Mouse (Mus musculus) T-cell, adult 2 months (primary cell): ENCODE results near the gene Nmt1.
A peak's percentile ranks its signal among the peaks of the same experiment; 100 is the strongest.

Experiments
- DNase-seq: peaks from one replicate; pipeline ENCODE4 v3.0.0; 2022; ENCODE audit warnings: low spot score

Nmt1 gene

DNA sequence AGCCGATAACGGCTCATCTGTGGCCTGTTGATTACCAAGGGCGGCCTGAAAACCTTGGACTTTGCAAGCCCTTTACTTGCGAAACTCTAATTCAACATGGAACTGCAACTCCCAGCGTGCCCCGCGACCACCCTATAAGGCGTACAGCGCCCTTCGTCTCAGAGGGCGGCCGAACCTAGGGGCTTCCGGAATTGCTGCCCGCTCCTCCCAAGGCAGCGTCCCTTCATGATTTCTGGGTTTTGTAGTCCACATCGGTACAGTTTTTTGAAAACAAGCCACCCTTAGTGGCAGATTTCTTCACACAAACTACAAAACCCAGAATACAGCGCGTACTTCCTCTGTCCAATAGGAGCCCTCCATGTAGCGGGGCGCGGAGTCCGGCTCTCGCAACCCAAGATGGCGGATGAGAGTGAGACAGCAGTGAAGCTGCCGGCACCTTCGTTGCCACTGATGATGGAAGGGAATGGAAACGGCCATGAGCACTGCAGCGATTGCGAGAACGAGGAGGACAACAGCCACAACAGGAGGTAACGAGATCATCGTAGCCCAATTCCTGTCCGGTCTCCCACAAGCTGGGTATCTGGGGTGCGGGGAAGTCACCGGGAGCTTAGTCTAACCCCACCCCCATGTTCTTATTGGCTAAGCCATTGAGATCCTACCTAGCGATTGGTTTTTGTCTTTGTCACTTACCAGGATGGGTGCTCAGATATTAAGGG, at the start of gene Nmt1, which contains the start of gene Dcakd:
Gene Nmt1, plus strand, starts transcription at position 15 of the 716 bp plus-strand sequence.
Gene Dcakd, minus strand, starts transcription at position 158 of the 716 bp plus-strand sequence.
- DNase-seq = peak; percentile 95

DNA sequence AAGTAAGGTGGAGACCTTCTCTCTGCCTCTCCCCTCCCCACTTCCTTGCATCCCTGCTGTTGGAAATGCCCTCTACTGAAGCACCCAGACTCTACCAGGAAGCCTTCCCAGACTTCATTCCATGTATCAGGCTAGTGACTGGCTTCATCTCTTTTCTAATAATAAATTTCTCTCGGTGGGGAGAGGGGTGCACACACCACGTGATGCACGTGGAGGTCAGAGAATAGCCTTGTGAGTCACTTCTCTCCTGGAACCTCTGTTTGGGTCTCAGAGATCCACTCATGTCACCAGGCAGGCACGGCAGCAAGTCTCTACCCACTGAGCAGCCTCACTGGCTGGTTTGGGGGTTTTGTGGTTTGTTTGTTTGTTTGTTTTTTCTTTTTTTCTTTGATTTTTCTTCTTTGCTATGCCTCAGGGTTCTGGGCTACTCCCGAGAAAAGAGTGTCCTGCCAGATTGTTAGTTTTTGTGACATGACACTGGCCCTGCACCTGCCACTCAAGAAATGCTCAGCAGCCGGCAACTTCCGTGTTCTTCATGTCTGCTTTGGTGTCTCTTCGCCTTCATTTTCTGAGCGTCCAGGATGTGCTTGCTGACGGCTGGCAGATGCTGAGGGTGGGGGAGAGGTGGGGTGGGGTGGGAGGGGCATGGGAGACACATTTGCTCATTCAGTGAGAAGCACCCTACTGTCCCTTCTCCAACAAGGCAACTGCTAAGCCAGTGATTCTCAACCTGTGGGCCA, 46.7 kb upstream of the Nmt1 start:
- peak; percentile 12 for DNase-seq

DNA sequence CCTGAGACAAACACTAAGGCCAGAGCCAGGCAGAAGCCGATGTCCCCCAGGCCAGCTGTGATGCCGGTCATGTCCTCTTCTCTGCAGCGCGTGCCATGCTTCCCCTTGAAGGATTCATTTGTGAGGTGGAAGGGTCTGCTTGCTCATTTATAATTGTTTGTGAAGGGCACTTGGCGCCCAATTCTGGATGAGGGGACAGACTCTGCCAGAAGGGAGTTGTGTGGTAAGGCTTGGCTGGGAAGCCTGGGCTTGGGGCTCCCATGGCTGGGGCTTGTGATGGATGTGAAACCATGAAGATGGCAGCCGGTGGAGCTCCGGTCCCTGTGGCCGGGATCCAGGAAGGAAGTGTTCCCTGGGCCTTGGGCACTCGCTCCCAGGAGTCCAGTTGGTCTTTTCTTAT, 43.9 kb upstream of the Nmt1 start:
- no peak for DNase-seq

DNA sequence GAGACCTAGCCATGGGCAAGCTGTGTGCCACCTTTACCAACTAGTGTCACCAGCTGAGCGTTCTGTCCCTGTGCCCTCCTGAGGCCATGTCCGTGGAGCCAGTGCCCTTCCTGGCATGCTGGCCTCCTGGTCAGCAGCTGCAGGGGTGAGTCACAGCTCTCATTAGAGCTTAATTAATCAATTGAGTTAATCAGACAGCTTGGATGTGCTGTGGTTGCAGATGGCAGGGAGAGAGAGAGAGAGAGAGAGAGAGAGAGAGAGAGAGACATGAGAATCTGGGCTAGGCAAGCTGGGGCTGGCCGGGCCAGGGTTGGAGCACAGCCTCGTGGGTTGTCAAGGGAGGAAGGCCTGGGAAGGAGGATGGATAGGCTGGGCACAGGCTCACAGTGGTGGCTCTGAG, 43.4 kb upstream of the Nmt1 start:
- no peak for DNase-seq

DNA sequence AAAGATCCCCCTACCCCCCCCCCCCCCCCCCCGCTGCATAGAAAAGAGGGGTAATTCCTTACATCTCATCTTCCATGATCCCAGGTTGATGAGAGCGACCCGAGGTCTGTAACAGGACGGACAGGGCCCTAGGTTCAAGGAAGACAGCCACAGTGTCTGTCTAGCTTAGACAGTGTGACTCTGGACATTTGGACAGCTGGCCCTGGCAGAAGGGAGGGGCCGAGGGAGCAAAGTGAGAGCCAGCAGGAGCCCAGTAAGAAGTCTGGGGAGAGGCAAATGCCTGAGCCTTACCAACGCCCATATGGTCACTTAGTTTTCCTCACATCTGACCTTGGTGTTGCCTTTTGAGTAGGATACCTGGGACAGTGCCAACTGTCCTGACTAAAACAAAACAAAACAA, 42.8 kb upstream of the Nmt1 start:
- DNase-seq = no peak

DNA sequence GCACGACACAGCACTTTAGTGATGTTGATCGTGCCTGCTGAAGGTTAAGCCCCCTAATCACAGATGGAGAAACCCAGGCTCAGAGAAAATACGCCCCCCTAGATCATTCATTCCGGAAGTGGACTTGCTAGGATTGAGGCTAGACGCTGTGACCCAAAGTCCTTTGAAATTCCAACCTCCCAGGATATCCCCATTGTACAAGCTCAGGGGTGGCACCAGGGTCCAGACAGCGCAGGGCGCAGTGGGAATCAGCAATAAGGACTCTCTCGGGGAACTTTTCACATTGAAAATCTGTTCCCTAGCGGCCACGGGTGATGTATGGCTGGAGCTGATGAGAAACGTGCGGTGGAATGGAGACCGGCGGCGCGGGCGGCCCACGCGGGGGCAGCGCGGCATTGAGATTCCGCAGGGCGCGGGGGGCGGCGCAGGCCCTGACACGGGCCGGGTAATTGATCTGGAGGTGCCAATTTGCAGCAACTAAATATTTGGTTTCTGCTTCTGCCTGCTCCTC, 38.3 kb upstream of the Nmt1 start:
- no peak for DNase-seq

DNA sequence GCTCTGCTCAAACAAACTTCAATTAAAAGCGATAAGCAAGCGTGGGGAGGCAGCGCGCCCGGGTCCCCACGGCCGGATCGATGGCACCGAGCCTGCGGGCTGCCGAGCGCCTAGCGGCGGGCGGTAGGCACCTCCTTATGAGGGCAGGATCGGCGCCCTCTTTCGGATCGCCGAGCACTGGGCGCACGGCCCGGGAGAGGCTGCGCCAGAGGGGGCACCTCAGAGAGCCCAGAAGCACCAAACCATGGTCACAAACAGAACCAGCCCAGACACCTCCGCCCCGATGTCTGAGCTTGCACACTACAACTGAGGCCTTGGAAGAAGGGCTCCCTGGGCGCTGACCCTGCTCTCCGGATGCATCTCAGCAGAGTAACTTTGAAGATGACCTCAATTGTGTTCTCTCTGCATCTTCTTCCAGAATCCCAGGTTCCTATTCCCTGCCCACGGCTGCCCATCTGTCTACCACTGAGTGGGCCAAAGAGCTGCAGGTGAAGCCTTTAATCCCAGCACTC, 37.8 kb upstream of the Nmt1 start:
- no peak for DNase-seq

DNA sequence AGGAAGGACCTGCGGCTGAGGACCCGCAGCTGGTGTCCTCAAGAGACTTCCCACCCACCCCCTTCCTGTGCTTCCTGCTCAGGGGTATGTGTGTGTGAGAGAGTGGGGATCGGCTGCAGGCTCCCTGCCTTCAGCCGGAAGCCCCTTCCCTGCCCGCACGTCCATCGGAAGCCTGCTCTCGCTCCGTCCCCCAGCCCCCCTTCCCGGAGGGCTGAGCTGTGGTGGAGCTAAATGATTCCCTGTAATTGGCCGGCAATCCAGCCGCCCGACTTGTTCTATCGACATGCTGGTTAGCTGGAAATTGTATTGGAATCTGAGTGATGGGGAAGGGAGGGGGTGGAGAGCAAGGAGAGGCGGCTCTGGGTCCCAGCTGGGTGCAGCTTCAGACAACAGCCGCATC, 36.3 kb upstream of the Nmt1 start:
- no peak for DNase-seq

DNA sequence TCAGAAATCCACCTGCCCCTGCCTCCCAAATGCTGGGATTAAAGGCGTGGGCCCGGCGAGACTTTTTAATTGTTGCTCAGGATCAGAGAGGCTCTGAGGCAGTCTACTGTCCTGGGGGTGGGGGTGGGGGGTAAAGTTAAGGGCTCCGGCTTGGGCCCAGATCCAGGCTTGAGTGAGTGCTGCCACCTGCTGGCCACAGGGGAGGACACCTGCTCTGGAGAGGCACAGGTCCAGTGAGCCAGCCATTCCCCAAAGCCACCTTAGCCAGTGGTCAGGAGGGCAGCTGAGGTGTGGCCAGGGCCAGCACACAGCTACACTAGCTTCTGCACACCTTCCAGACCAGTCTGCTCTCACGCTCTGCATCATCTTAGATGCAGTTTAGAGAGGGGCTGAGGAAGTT, 35.0 kb upstream of the Nmt1 start:
- peak; percentile 53 for DNase-seq

DNA sequence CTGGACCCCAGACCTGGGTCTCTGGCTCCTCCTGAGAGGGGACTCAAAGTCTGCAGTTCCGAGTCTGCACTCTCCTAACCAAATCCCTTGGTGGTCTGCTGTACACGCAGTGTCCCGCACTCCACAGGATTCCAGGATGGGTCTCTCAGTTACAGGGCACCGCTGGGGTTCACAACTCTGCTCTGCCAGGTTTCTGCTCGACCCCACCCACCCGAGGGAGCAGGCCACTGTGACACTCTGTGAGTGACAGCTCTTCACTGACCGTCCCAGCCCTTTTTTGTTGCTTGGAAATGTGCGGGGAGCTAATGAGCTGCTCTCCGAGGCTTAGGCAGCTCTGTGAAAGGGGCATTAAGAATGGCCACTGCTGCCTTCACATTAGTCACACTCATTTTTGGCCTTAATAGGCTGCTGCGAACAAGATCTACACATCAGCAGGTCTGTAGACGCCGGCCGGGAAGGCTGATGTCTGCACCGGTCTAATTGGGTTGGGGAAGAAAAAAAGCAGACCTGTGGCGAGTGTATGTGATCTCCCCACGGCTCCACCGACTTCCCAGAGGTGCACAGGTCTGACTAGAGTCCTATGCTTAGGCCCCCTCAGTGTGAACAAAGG, 34.5 kb upstream of the Nmt1 start:
- no peak for DNase-seq

DNA sequence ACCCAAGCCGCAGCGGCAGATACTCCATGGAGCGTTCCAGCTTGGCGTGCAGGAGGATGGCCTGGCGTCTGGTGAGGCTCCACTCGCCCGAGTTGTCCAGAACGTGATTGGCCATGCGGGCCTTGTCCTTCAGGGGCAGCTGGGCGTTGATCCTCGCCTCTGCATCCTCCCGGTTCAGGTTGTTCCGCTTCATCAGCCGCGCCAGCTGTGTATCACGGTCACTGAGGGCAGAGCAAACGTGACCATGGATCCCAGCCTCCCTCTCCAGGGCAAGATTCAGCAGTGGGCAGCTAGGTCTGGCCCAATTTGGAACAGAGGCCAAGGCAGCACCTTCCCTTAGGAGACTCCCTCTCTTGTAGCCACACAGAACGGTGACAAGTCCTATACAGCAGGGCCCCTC, 33.0 kb upstream of the Nmt1 start:
- DNase-seq = no peak

DNA sequence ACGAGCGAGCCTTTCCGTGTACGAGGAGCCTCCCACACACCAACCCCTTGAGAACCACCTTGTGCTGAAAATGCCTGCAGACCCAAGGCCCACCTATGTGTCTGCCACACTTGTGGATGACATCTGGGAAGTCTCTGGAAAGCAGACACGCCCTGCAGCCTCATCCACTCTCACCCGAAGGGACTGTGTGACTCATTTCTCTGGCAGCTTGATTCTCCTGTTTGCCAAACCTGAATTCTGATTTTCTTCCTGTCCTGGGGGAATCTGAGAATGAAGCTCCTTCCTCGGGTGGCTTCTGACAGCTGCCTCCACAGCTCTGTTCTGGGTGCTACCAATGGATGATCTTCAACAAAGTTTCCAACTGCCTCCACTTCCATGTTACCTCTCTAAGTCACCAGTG, 31.6 kb upstream of the Nmt1 start:
- DNase-seq = no peak

DNA sequence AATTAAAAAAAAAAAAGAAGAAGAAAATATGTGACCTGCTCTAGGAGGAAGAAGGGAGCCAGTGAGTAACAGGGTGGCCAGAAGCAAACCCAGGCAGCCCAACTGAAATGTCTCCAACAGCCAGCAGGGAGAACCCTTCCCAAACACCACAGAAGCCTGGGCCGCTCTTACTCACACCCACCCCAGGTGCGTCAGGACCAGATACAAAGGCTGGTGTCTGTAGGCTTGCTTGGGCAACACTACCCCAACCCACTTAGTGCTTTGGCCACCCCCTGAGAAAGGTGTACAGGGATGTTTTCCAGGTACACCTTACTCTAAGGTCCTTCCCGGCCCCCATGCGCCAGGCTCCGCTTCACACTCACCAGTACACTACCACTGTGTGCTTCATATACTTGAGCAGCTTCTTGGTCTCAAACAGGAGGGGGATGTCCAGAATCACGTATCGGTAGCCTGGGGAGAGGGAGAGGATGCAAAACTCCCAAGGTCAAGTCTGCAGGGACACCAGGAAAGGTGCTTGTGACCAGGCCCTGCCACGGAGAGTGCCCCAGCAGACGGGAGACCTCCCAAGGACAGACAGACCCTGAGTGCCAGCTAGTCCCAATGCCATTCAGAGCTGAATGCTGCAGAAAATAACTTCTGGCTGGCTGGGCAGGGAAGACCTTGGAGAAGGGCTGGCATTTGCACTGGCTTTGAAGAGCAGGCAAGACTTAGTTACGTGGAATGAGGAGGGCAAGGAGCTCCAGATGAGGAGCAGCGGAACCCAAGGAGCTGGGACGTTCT, 30.8 kb upstream of the Nmt1 start:
- no peak for DNase-seq

DNA sequence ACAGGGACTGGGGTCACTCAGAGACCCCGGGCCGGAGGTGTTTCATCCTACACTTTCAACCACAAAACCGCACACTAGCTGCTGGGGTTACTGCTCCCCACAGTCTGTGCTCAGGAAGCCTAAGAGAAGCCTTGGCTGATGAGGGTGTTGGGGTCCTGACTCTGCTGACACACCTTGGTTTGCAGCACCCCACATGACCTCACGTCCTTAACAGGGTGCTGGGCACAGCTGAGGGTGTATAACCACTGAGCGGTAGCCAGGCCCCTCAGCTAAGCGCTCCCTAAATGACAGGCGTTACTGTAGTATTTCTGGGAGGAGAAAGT, 29.8 kb upstream of the Nmt1 start:
- no peak for DNase-seq

DNA sequence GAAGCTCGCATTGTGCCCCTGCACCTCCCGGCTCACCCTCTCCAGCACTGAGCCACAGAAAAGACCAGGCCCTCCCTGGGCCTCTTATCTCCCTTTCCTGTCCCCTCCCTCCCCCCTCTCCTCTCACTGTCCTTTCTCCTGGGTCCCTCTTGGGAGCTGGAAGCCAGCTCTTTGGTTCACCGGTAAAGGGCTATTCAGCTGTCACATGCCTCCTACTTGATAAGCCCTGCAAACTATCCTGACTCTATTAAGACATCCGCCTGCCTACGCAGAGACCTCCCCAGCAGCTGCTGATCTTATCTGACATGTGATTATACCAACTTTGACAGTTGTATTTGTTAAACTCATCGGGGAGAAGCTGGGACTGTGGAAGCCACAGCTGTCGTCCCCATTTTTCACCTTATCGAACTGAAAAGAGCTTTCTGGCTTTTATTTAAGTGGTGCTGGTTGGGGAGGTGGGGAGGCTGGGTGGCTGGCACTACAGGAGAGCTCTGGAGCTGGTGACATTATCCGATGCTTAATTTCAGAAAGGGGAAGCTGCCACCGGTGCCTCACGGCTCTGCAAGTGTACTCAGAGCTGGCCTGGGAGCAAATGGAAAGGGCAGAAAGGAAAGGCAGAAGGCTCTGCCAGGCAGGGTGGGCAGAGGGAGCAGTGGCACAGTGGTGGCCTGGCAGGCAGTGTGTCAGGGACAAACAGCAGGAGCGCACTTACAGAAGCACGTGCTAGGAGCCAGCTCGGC, 29.2 kb upstream of the Nmt1 start:
- no peak for DNase-seq

DNA sequence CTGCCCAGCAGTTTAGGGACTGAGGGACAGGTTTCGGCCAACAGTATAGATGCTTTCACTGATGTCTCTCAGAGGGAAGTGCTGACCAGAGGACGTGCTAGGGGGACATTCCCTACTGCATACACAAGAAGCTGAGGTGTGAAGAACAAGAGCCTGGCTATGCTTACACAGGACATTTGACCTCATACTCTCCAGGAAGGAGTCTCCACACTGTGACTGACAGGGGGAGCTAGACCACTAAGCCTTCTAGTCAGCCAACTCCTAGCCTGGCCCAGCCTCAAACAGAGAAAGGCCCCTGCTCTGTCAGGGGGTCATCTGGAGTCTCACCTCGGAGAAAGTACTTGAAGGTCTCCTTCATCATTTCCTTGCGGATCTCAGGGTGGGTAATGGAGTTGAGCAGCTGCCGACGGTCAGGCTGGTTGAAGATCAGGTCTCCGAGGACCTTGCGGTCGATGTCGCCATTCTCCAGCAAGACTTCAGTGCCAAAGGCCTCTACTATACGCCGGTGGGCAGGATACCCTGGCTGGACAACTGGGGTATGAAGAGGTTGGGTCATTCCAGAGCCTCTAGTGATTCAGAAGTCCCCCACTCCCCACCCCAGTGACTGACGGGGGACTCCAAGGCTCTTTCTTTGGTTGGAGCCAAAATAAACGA, 28.5 kb upstream of the Nmt1 start:
- DNase-seq = no peak

DNA sequence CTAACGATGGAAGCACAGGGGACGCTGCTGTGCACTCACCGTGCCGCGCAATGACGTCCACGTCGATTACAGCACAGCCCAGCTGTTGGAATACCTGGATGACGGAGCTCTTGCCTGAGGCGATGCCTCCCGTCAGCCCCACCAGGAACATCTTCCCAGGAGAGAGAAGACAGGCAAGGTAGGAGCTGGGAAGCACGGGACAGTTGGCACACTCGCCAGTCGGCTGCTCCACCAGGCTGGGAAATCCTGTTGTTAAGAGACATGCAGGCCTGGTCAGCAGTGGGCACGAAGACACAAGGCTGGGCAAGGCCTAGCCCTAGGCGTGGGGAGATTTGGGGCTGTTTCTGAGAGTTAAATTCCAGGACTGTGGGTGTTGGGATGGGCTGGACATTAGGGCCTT, 27.9 kb upstream of the Nmt1 start:
- DNase-seq = no peak

DNA sequence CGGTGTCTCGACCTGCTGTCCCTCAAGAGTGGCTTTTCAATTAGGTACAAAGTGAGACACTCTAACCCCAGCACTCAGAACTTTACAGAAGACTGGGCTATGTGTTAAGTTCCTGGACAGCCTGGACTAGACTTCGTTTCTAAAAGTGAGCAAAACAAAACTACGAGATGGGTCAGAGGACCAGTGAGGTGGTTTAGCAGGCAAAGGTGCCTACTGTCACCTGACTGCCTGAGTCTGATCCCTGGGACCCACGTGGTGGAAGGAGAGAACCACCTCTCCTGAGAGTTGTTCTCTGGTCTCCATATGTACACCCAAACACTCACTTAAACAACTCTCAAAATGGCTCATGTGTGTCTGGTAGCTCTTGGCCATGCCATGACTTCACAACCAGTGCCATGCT, 26.9 kb upstream of the Nmt1 start:
- no peak for DNase-seq

DNA sequence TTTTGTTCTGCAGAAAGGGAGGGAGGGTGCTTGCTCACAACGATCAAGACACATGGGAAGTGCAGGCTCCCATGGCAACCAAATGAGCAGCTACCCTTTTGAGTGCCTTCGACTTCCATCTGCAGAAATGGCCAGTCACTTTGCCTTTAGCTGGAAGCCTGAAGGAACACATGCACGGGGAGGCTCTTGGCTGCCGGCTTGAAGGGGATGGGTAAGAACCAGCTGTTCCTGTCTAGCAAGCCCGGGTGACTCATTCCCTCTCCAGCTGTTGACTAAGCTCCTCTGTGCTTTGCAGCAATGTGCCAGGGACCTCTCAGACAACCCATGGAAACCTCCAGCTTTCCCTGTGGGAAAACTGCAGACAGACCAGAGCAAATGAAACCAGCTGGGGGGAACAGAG, 24.8 kb upstream of the Nmt1 start:
- DNase-seq = no peak

DNA sequence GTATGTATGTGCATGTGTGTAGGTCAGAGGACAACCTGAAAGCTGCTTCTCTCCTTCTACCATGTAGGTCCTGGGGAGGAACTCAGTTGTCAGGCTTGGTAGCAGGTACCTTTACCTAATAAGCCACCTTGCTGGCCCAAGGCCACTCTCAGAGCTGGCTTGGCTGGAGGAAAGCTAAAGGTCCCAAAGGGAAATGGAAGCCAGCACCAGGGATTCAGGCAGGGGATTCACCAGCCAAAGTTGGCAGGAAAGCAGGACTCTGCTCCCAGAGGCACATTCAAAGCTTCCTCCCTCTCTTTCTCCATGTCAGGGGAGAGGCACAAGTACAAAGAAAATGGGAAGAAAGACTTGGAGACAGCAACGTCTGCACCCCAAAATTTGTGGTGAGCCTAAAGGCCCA, 23.1 kb upstream of the Nmt1 start:
- no peak for DNase-seq
